Mouse (Mus musculus) midbrain, embryonic 16.5 days (tissue): ENCODE data around the gene Slc43a2. TPM values are rescaled to one million over a fixed set of nuclear protein-coding genes. Genes with fewer than 3 reads are reported as not detected.

Experiments
- ATAC-seq: fragments of 200-750 bp; cut with Nextera tagmentation; 2 replicates; pipeline ENCODE4 v1.8.0; 2017; ENCODE audit warnings: moderate TSS enrichment
- H3K27ac ChIP-seq: fragments of 300-500 bp; sonication (generic); 2 replicates; pipeline ENCODE4 v1.5.1; 2014; ENCODE audit warnings: mild to moderate bottlenecking, low read length, mixed read lengths
- H3K27me3 ChIP-seq: fragments of 300-500 bp; sonication (generic); 2 replicates; pipeline ENCODE4 v1.6.1; 2014; ENCODE audit warnings: low read depth, low read length, mixed read lengths; ENCODE audit not compliant: control insufficient read depth, insufficient read depth
- H3K36me3 ChIP-seq: fragments of 300-500 bp; sonication (generic); 2 replicates; pipeline ENCODE4 v1.6.1; 2014; ENCODE audit warnings: mild to moderate bottlenecking, low read length, moderate library complexity, mixed read lengths; ENCODE audit not compliant: control insufficient read depth, insufficient read depth
- H3K4me1 ChIP-seq: fragments of 300-500 bp; sonication (generic); 2 replicates; pipeline ENCODE4 v1.6.1; 2014; ENCODE audit warnings: mild to moderate bottlenecking, low read length, mixed read lengths; ENCODE audit not compliant: control insufficient read depth, insufficient read depth
- H3K4me2 ChIP-seq: fragments of 300-500 bp; sonication (generic); 2 replicates; pipeline ENCODE4 v1.6.1; 2014; ENCODE audit warnings: mild to moderate bottlenecking, low read length, mixed read lengths
- H3K4me3 ChIP-seq: fragments of 300-500 bp; sonication (generic); 2 replicates; pipeline ENCODE4 v1.5.1; 2014; ENCODE audit warnings: low read depth, mild to moderate bottlenecking, low read length, moderate library complexity, mixed read lengths
- H3K9ac ChIP-seq: fragments of 300-500 bp; sonication (generic); 2 replicates; pipeline ENCODE4 v1.6.1; 2014; ENCODE audit warnings: low read depth, low read length, mixed read lengths
- H3K9me3 ChIP-seq: fragments of 300-500 bp; sonication (generic); replicated peaks from 2 replicates; pipeline ENCODE4 v1.6.1; 2014; ENCODE audit warnings: mild to moderate bottlenecking, low read length, mixed read lengths; ENCODE audit not compliant: control insufficient read depth, poor library complexity, severe bottlenecking
- WGBS: fragments of 180-500 bp; shearing (Covaris S2); extraction: QIAGEN DNeasy Blood & Tissue Kit; methylation state at CpG from one replicate; pipeline ENCODE4 v1.1.7; 2014; 5-methylcytosine and 5-hydroxymethylcytosine counted together
- polyA plus RNA-seq: library from polyadenylated mRNA; unstranded; fragments of >200 nt; fragmentation: Nextera tagmentation; extraction: Ambion mirVana; gene quantifications from 2 replicates; pipeline ENCODE4 v1.2.1, GENCODE M21; 2015

The Slc43a2 gene
- polyA plus RNA-seq = 19.4 and 21.0 TPM in 2 replicates

DNA sequence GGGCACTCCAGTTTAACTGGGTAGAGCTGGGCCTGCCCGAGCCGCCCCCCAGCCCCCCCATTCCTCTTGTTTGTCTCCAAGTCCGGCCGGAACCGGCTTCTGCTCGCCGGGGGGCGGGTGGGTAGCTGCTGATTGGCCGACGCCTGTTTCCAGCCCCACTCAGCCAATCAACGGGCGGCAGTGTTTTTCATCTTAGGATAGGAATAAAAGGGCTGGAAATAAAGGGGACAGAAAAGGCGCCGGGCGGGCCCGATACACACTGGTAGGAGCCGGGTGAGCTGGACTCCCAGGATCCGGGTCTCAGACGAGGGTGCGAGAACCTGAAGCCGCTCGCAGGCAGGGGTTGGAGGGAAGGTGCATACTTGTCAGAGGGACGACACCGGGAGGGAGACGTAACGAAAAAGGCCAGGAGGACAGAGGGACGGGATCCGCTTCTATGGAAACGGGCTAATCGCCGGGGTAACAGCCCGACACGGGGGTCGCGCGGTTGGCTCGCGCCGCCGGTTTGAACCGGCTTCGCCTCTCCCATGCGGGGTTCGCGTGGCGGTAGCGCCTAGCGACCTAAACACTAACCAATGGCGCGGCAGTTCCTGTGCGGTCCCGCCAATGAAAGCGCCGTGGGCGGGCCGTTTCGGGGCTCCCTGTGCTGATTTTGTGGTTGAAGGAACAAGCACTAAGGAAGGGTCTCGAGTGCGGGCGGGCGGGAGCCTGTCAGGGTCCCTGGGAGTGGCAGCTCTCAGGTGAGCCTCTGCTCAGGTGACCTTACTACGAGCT, at the start of gene Slc43a2:
Gene Slc43a2, plus strand, starts transcription at position 226 of the 774 bp plus-strand sequence.
- peak; percentile 96 for ATAC-seq
- H3K9me3 ChIP-seq = no peaks in the 10 kb centered on the region
- peak within 1 kb of the TSS; percentile 99 for H3K27ac ChIP-seq
- under 1% methylated on average over 62 of the region's 62 CpGs for WGBS
- peaks cover 29% of the 10 kb centered on the region for H3K4me1 ChIP-seq
- H3K4me3 ChIP-seq = peak within 1 kb of the TSS; percentile 84
- H3K27me3 ChIP-seq = no peaks in the 10 kb centered on the region
- no peaks in the 10 kb centered on the region for H3K36me3 ChIP-seq
- peak within 1 kb of the TSS; percentile 96 for H3K4me2 ChIP-seq
- H3K9ac ChIP-seq = peak within 1 kb of the TSS; percentile 95

GRCm38 (mm10) chr11:75486192-75486591, 45.3 kb upstream of the Slc43a2 start:
- peak; percentile 46 for ATAC-seq
- WGBS = 23% methylated on average over 3 of the region's 3 CpGs
- H3K36me3 ChIP-seq = peaks cover 14% of the 10 kb centered on the region

GRCm38 (mm10) chr11:75486601-75487285, 44.8 kb upstream of the Slc43a2 start, which contains the start of gene Prpf8:
Gene Prpf8, plus strand, starts transcription at chr11:75486816.
- peaks cover 15% of the 10 kb centered on the region for H3K4me1 ChIP-seq
- peak within 1 kb of the TSS; percentile 84 for H3K4me3 ChIP-seq
- under 1% methylated on average over 52 of the region's 52 CpGs for whole genome bisulfite sequencing
- peak within 1 kb of the TSS; percentile 98 for H3K4me2 ChIP-seq
- peak within 1 kb of the TSS; percentile 99 for H3K9ac ChIP-seq
- ATAC-seq = peak; percentile 99
- H3K9me3 ChIP-seq = no peaks in the 10 kb centered on the region
- no peaks in the 10 kb centered on the region for H3K27me3 ChIP-seq
- H3K27ac ChIP-seq = peak within 1 kb of the TSS; percentile 82
- H3K36me3 ChIP-seq = peaks cover 19% of the 10 kb centered on the region

More at GRCm38 (mm10) chr11:75486192-75486591, 45.3 kb upstream of the Slc43a2 start:
- peak overlapping the region; percentile 49; the same call in 1 of the 2 replicates for H3K27ac ChIP-seq
- H3K9me3 ChIP-seq = no peaks in the 10 kb centered on the region
- H3K27me3 ChIP-seq = no peaks in the 10 kb centered on the region
- peaks cover 15% of the 10 kb centered on the region for H3K4me1 ChIP-seq
- H3K4me3 ChIP-seq = peak overlapping the region; percentile 84
- peak overlapping the region; percentile 40 for H3K4me2 ChIP-seq
- no peak overlapping the region for H3K9ac ChIP-seq

DNA sequence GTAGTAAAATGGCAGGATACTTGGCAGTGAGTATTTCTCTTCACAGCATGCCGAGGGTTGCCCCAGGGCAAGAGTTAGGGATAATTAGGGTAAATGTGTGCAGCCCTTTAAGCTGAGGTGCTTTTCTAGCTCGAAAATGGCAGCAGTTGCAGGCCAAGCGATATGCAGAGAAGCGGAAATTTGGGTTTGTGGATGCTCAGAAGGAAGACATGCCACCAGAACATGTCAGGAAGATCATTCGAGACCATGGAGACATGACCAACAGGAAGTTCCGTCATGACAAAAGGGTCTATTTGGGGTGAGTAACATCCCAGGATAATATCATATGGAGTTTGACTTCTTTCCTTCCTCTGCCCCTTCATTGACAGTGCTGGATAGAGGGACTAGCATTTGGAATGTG, 44.0 kb upstream of the Slc43a2 start:
- H3K4me2 ChIP-seq = peak overlapping the region; percentile 98
- peak overlapping the region; percentile 99 for H3K9ac ChIP-seq
- H3K4me3 ChIP-seq = peak overlapping the region; percentile 84
- H3K9me3 ChIP-seq = no peaks in the 10 kb centered on the region
- peaks cover 24% of the 10 kb centered on the region for H3K36me3 ChIP-seq
- peaks cover 15% of the 10 kb centered on the region for H3K4me1 ChIP-seq
- H3K27me3 ChIP-seq = no peaks in the 10 kb centered on the region
- H3K27ac ChIP-seq = no peak overlapping the region; the same call in 1 of the 2 replicates
- WGBS = 44% methylated on average over 6 of the region's 6 CpGs
- ATAC-seq = no peak

DNA sequence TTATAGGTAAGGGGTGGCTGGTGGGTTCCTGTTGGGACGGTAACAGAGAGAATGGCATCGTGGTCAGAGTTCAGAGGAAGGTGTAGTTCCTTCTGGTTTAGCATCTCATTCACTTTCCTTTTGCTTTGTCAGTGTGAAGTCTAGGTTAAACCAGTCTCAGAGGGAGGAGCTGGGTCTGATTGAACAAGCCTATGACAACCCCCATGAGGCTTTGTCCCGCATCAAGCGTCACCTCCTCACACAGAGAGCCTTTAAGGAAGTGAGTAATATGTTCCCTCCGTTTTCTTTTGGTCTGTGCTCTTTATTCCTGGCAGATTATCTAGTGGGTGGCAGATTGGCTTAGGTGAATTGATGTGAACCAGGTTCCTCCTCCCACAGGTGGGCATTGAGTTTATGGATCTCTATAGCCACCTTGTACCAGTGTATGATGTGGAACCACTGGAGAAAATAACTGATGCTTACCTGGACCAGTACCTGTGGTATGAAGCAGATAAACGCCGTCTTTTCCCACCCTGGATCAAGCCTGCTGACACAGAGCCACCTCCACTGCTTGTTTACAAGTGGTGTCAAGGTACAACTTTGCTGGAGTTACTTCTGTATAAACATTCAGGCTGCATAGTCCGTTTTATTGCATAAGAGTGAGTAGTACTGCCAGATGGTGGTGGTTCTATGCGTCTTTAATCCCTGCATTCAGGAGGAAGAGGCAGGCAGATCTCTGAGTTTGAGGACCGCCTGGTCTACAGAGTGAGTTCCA, 37.0 kb upstream of the Slc43a2 start:
- Histone ChIP-seq H3K36me3 (peaks cover 77% of the 10 kb centered on the region), H3K4me3 (no peak overlapping the region), H3K9me3 (no peaks in the 10 kb centered on the region), H3K27me3 (no peaks in the 10 kb centered on the region), H3K9ac (no peak overlapping the region), H3K4me1 (no peaks in the 10 kb centered on the region), H3K27ac (no peak overlapping the region), H3K4me2 (no peak overlapping the region)
- WGBS = 93% methylated on average over 10 of the region's 10 CpGs
- no peak for ATAC-seq

DNA sequence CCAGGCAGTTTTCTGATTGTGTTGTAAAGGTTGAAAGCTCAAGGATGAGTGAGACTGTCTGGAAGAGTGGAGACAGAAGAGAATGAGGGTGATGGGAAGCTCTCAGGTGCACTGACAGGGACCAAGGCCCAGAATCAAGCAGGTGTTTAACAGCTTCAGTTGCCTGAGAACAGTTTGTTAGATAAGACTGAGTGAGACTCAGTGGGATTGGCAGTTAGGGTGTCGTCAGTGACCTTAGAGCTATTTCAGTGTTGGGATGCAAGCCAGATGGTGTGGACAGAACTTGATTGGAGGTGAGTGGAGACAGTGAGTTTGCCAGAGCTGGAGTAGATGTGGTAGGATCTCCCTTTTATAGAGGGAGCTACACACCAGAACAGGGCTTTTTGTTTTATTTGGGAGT, 33.4 kb upstream of the Slc43a2 start:
- H3K4me1 ChIP-seq = no peaks in the 10 kb centered on the region
- no peak overlapping the region for H3K4me2 ChIP-seq
- H3K4me3 ChIP-seq = no peak overlapping the region
- no peak overlapping the region for H3K9ac ChIP-seq
- no peaks in the 10 kb centered on the region for H3K9me3 ChIP-seq
- ATAC-seq = no peak
- no peaks in the 10 kb centered on the region for H3K27me3 ChIP-seq
- peaks cover 81% of the 10 kb centered on the region for H3K36me3 ChIP-seq
- no peak overlapping the region for H3K27ac ChIP-seq
- 85% methylated on average over 1 of the region's 1 CpGs for WGBS

DNA sequence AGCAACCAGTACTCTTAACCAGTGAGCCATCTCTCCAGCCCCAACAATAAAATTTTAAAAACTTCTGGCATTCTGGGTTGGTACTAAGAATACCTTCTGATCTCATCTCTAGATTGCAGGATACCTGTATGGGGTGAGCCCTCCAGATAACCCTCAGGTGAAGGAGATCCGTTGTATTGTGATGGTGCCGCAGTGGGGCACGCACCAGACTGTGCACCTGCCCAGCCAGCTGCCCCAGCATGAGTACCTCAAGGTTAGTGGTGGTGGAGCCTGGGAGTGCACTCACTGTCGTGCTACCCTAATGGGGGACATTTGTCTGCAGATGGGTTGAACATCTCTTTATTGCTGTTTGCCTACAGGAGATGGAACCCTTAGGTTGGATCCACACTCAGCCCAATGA, 23.3 kb upstream of the Slc43a2 start:
- peaks cover 40% of the 10 kb centered on the region for H3K36me3 ChIP-seq
- no peaks in the 10 kb centered on the region for H3K9me3 ChIP-seq
- H3K9ac ChIP-seq = no peak overlapping the region
- no peak overlapping the region for H3K4me2 ChIP-seq
- no peak for ATAC-seq
- H3K27me3 ChIP-seq = no peaks in the 10 kb centered on the region
- 98% methylated on average over 4 of the region's 4 CpGs for WGBS
- H3K4me3 ChIP-seq = no peak overlapping the region
- peaks cover 7% of the 10 kb centered on the region for H3K4me1 ChIP-seq
- no peak overlapping the region for H3K27ac ChIP-seq

DNA sequence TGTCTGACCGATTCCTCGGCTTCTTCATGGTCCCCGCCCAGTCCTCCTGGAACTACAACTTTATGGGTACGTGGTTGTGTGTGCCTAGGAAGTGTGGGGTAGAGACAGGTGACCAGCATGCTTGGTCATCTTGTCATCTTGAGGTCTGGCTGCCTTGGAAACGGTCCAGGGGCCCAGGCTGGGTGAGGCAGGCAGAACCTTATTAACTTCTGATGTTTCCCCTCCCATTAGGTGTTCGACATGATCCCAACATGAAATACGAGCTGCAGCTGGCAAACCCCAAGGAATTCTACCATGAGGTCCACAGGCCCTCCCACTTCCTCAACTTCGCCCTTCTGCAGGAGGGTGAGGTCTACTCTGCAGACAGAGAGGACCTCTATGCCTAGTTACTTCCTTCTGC, 22.6 kb upstream of the Slc43a2 start:
- WGBS = 86% methylated on average over 8 of the region's 8 CpGs
- no peak for ATAC-seq
- Histone ChIP-seq H3K4me1 (peaks cover 7% of the 10 kb centered on the region), H3K4me3 (no peak overlapping the region), H3K9ac (no peak overlapping the region), H3K27ac (no peak overlapping the region), H3K9me3 (no peaks in the 10 kb centered on the region), H3K27me3 (no peaks in the 10 kb centered on the region), H3K4me2 (no peak overlapping the region), H3K36me3 (peaks cover 34% of the 10 kb centered on the region)
